Mouse (Mus musculus): ENCODE data around the gene Stx3.

DNA sequence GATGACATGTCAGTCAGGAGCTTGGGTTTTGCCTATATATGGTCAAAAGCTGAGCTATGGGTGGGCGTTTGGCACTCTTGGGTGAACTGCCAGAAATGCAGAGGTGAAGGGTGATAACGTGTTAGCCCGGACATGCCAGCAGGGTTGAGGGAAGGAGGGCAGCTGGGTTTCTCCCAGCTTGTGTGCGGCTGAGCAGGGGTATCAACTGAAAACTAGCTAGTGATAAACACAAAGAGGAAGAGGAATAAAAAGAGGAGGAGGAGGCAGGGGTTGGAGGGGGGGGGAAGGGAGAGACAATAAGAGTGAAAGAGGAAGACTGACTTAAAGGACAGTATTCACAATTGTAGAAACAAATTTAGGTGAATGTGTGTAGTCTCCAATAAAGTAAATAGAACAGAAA lies 33.4 kb upstream of the Stx3 start:
- TF ChIP-seq MAX (IDR thresholded peaks at IDR 0.05; ENCODE audit: low read length) (no peak), ETS1 (conservative IDR thresholded peaks at IDR 0.05; ENCODE audit: low read depth, low read length) (no peak), POLR2A (IDR thresholded peaks at IDR 0.05; ENCODE audit: low read depth, low read length) (no peak), CTCF (conservative IDR thresholded peaks at IDR 0.05 in 1 of 2, IDR thresholded peaks at IDR 0.05 in 1 of 2; ENCODE audit: low read depth in 2 of 2, low read length in 2 of 2) (no peak), BHLHE40 (IDR thresholded peaks at IDR 0.05; ENCODE audit: low read depth, low read length) (no peak), RAD21 (IDR thresholded peaks at IDR 0.05; ENCODE audit: low read depth, low read length) (no peak), CHD1 (IDR thresholded peaks at IDR 0.05; ENCODE audit: low read depth, low read length) (no peak), HCFC1 (IDR thresholded peaks at IDR 0.05; ENCODE audit: low read depth, low read length) (no peak), MEF2A (IDR thresholded peaks at IDR 0.05; ENCODE audit: borderline replicate concordance, low read depth, low read length) (no peak), USF1 (IDR thresholded peaks at IDR 0.05; ENCODE audit: low read depth, low read length) (no peak), E2F4 (IDR thresholded peaks at IDR 0.05; ENCODE audit: insufficient replicate concordance, low read depth, low read length) (no peak), TCF12 (IDR thresholded peaks at IDR 0.05; ENCODE audit: low read depth, low read length) (no peak)

Measured in CH12.LX (cell line).